8 mouse cellular contexts compared by ENCODE assay signal in genomic region chr1:128592961-128593501, GRCm38 (mm10). TPM values are rescaled to one million over a fixed set of nuclear protein-coding genes. Genes with fewer than 3 reads are reported as not detected.
DNase-seq lines count a peak whose midpoint lies in the region; ATAC-seq and TF ChIP-seq lines count a peak whose summit lies in the region.

No protein-coding gene starts in this region.

- H3K4me2 ChIP-seq in kidney, embryonic 15.5 days, result peak overlapping the region; percentile 94
- peak overlapping the region; percentile 73 for H3K4me2 ChIP-seq in liver, embryonic 12.5 days
- peak overlapping the region; percentile 88 for H3K4me2 ChIP-seq in myocyte (ENCODE audit: low read depth)

- H3K27ac ChIP-seq in kidney, embryonic 15.5 days, result peak overlapping the region; percentile 82
- no peak overlapping the region for H3K27ac ChIP-seq in liver, embryonic 12.5 days

- no peaks in the 10 kb centered on the region for H3K9me3 ChIP-seq in kidney, embryonic 15.5 days (replicated peaks)
- H3K9me3 ChIP-seq in liver, embryonic 12.5 days (replicated peaks), result no peaks in the 10 kb centered on the region

- H3ac ChIP-seq in myocyte (ENCODE audit: control insufficient read depth, insufficient read length), result no peak overlapping the region

- WGBS in kidney, embryonic 15.5 days, result under 1% methylated on average over 24 of the region's 24 CpGs
- 1% methylated on average over 24 of the region's 24 CpGs for WGBS in liver, embryonic 12.5 days (ENCODE audit: insufficient replicate concordance)

- peaks cover 11% of the 10 kb centered on the region; the same call in 1 of the 2 replicates for H3K36me3 ChIP-seq in kidney, embryonic 15.5 days
- no peaks in the 10 kb centered on the region for H3K36me3 ChIP-seq in liver, embryonic 12.5 days
- H3K36me3 ChIP-seq in myocyte (ENCODE audit: control insufficient read depth, insufficient read depth), result no peaks in the 10 kb centered on the region

- peak overlapping the region; percentile 64 for H3K4me3 ChIP-seq in kidney, embryonic 15.5 days (replicated peaks)
- H3K4me3 ChIP-seq in liver, embryonic 12.5 days, result peak overlapping the region; percentile 37
- H3K4me3 ChIP-seq in myocyte, result peak overlapping the region; percentile 62

- peaks cover 68% of the 10 kb centered on the region for H3K4me1 ChIP-seq in kidney, embryonic 15.5 days
- H3K4me1 ChIP-seq in liver, embryonic 12.5 days, result peaks cover 19% of the 10 kb centered on the region

- 0 out of 2 replicates have a peak overlapping the region, but pooled peaks have one; percentile 14 for H3K9ac ChIP-seq in kidney, embryonic 15.5 days
- no peak overlapping the region for H3K9ac ChIP-seq in liver, embryonic 12.5 days

- ATAC-seq in kidney, embryonic 15.5 days (replicated peaks; ENCODE audit: low FRiP score), result peak; percentile 45
- peak; percentile 16; the same call in 1 of the 2 replicates for ATAC-seq in liver, embryonic 12.5 days

- H3K79me2 ChIP-seq in myocyte (ENCODE audit: control insufficient read depth, insufficient read depth), result peaks cover 17% of the 10 kb centered on the region

- peaks cover 42% of the 10 kb centered on the region for H3K27me3 ChIP-seq in kidney, embryonic 15.5 days
- peaks cover 87% of the 10 kb centered on the region for H3K27me3 ChIP-seq in liver, embryonic 12.5 days (replicated peaks)
- H3K27me3 ChIP-seq in myocyte (ENCODE audit: control insufficient read depth, insufficient read depth, insufficient read length), result no peaks in the 10 kb centered on the region

- no peak for TF ChIP-seq POLR2A in myocyte (IDR thresholded peaks at IDR 0.05; ENCODE audit: insufficient read length, low read depth)

- DNase-seq in kidney, adult 18-20 months, result no peak
- DNase-seq in embryo, embryonic 9.5 days (ENCODE audit: extremely low spot score), result peak; percentile 67
- DNase-seq in heart, adult 18-20 months, result peak; percentile 55 to 65
- DNase-seq in kidney, postnatal 14 days, result peak; percentile 30
- DNase-seq in thymus, postnatal 25 days, result peak; percentile 63

TF ChIP-seq in myocyte, 11 proteins besides CTCF, POLR2A, EP300 and RAD21:
- TF ChIP-seq E2F4 (IDR thresholded peaks at IDR 0.05; ENCODE audit: insufficient read depth), result no peak

RNA-seq across cellular contexts. Expression of gene Cxcr4, which starts 0.9 kb away (rescaled TPM):
- polyA plus RNA-seq in kidney, embryonic 15.5 days (2015; fragmentation: Nextera tagmentation; extraction: Ambion mirVana), result 8.8 and 9.8 TPM in 2 replicates
- total RNA-seq in heart, adult 18-20 months (2021), result 10 to 100 TPM in 1 of 2 experiments, 1 to 10 TPM in 1; 8.9 to 14.7 TPM
- 0.88 and 0.93 TPM in 2 replicates for polyA plus RNA-seq in liver, embryonic 12.5 days (2016; fragmentation: Nextera tagmentation; extraction: Ambion mirVana)
- 5.1 TPM for polyA plus RNA-seq in myocyte (2012; fragmentation: generic; extraction: Trizol)
